Mouse (Mus musculus) spleen, embryonic (tissue): ENCODE results near the gene Cyp2w1.

Experiments
- CTCF ChIA-PET: fragments of 350-600 bp; sonication (Branson Sonifier 250); formaldehyde crosslinking; loops from one replicate; lab custom pipeline; 2022; lab: Charles Lee

Cyp2w1 gene

GRCm38 (mm10) chr5:139397959-139398753 lies 45.7 kb downstream of the Cyp2w1 start:
- CTCF ChIA-PET, result interaction anchor here (0.5 to 2.6 kb wide), 6 partner anchors 15 to 209 kb away, joined by 3 to 16 read pairs (median 6); no protein-coding TSS in a partner anchor

- CTCF ChIA-PET, result interaction anchor here (0.6 to 2.6 kb wide), 4 partner anchors 16 to 106 kb away, joined by 3 to 16 read pairs (median 6); no protein-coding TSS in a partner anchor
Observed at GRCm38 (mm10) chr5:139398786-139399185, 46.4 kb downstream of the Cyp2w1 start.

GRCm38 (mm10) chr5:139399991-139400390 lies 47.6 kb downstream of the Cyp2w1 start:
- CTCF ChIA-PET, result interaction anchor here (0.7 kb wide), 1 partner anchor 1489 kb away, joined by 3 read pairs; no protein-coding TSS in a partner anchor

DNA sequence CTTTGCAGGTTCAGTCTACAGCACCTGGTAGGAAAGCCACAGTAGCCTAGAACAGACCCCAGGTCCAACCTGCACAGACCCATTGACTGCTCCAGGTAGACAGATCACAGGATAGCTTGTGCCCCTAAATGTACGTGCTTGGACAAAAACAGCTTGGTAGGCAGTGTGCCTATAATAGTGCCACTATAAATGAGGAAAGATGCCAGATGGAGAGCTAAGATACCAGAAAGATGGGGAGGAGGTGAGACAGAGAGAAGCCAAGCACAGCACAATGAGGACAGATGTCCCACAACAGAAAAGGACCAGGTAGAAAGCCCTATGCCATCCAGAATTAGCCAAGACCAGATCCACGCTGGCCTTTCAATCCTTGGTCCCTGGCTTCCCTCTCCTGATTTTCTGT lies 49.7 kb downstream of the Cyp2w1 start:
- CTCF ChIA-PET, result no interaction called here

- CTCF ChIA-PET, result no interaction called here
Observed at GRCm38 (mm10) chr5:139403692-139404260, 51.4 kb downstream of the Cyp2w1 start.

DNA sequence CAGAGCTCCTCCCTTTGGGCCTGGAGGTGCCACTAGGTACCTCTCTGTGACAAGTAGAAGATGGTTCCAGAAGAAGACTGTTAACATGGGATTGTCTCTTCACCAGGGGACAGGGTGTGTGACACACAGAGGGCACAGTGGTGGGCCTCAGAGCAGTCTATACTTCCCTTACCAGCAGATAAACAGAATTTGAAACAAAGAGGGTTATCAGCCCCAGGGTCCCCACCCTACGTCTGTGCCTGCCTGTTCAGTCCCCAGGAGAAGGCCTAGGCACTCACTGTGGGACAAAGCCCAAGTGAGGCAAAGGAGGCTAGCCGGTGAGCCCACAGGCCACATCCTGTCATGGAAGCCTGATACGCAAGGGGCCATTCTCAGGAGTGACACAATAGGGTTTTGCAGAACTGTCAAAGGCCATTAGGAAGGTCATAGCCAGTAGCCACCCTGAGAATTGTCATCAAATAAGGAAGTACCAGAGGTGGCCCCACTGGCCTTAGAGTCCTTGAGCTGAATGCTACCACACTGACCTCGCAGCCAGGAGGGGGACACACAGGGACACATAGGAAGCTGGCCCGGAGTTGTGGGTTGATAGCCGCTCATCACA lies 52.5 kb downstream of the Cyp2w1 start, which contains the start of gene C130050O18Rik:
Gene C130050O18Rik (plus strand): TSS at position 480 of the 601 bp plus-strand sequence.
- CTCF ChIA-PET, result interaction anchor here (0.5 to 0.8 kb wide), 2 partner anchors 63 to 80 kb away, joined by 5 read pairs; no protein-coding TSS in a partner anchor

DNA sequence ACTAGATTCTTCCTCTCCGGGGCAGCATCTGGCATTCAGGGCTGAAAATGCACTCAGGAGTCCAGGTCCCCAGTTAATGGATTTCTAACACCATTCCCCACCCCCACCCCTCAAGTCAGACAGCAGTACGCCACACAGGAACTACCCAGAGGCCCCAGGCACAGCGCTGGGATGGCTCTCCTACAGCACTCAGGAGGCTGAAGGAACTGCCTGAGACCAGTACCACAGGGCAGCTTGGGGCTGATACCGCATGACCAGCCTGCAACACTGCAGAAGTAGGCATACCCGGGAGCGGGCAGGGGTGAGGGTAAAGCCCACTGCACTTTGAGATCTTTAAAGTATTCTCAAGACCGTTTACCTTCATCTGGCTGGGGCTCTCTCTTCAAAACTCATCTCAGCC lies 53.1 kb downstream of the Cyp2w1 start:
- CTCF ChIA-PET, result no interaction called here

GRCm38 (mm10) chr5:139405953-139406352 lies 53.5 kb downstream of the Cyp2w1 start:
- CTCF ChIA-PET, result no interaction called here
